Mouse (Mus musculus): ENCODE data around the gene Xpc. TPM values are rescaled to one million over a fixed set of nuclear protein-coding genes. Genes with fewer than 3 reads are reported as not detected.

Gene Xpc
- 5.4 TPM for polyA plus RNA-seq (2014; fragmentation: Illumina TruSeq; extraction: RNeasy Lipid Tissue Mini Kit (QIAGEN cat#74804))

GRCm38 (mm10) chr6:91515545-91516449 is at the start of gene Xpc, which contains the start of gene Lsm3:
Gene Xpc, minus strand, starts transcription at chr6:91515888.
Gene Lsm3, plus strand, starts transcription at chr6:91515928.

GRCm38 (mm10) chr6:91472868-91473804 is 42.6 kb downstream of the Xpc start, which contains the start of the genes Chchd4 and Tmem43:
Gene Chchd4, minus strand, starts transcription at chr6:91473546.
Gene Tmem43, plus strand, starts transcription at chr6:91473703.

Other genes starting within 250 kb of the Xpc start
- 0.17 TPM for gene Wnt7a, start 104.5 kb downstream of the Xpc start, polyA plus RNA-seq (2014; fragmentation: Illumina TruSeq; extraction: RNeasy Lipid Tissue Mini Kit (QIAGEN cat#74804))
- gene Chchd4, start 42.3 kb downstream of the Xpc start, polyA plus RNA-seq (2014; fragmentation: Illumina TruSeq; extraction: RNeasy Lipid Tissue Mini Kit (QIAGEN cat#74804)) = 11.3 TPM
- gene Tmem43, start 42.2 kb downstream of the Xpc start, polyA plus RNA-seq (2014; fragmentation: Illumina TruSeq; extraction: RNeasy Lipid Tissue Mini Kit (QIAGEN cat#74804)) = 20.4 TPM
- gene Lsm3, start within 50 bp of the Xpc start, polyA plus RNA-seq (2014; fragmentation: Illumina TruSeq; extraction: RNeasy Lipid Tissue Mini Kit (QIAGEN cat#74804)) = 120 TPM
- 67.2 TPM for gene Slc6a6, start 168.2 kb upstream of the Xpc start, polyA plus RNA-seq (2014; fragmentation: Illumina TruSeq; extraction: RNeasy Lipid Tissue Mini Kit (QIAGEN cat#74804))